Mouse (Mus musculus) heart, embryonic 12.5 days (tissue): ENCODE data around the gene Tfcp2. TPM values are rescaled to one million over a fixed set of nuclear protein-coding genes. Genes with fewer than 3 reads are reported as not detected.
"Not testable (repeated sequence)": the region's sequence is repeated elsewhere in the genome, so short reads cannot be mapped to it uniquely, and the experiment has no call there.

Source experiments
- ATAC-seq: fragments of 200-750 bp; cut with Nextera tagmentation; 2 replicates; pipeline ENCODE4 v1.8.0; 2017; ENCODE audit warnings: moderate TSS enrichment, moderate library complexity; ENCODE audit not compliant: insufficient number of reproducible peaks, low FRiP score
- H3K27ac ChIP-seq: fragments of 300-500 bp; sonication (generic); 2 replicates; pipeline ENCODE4 v1.5.1; 2016; ENCODE audit warnings: mild to moderate bottlenecking, moderate library complexity; ENCODE audit not compliant: poor library complexity, severe bottlenecking
- H3K27me3 ChIP-seq: fragments of 300-500 bp; sonication (generic); replicated peaks from 2 replicates; pipeline ENCODE4 v1.6.1; 2016; ENCODE audit warnings: mild to moderate bottlenecking, moderate library complexity
- H3K36me3 ChIP-seq: fragments of 300-500 bp; sonication (generic); 2 replicates; pipeline ENCODE4 v1.6.1; 2016; ENCODE audit warnings: mild to moderate bottlenecking, moderate library complexity
- H3K4me1 ChIP-seq: fragments of 300-500 bp; sonication (generic); replicated peaks from 2 replicates; pipeline ENCODE4 v1.6.1; 2016; ENCODE audit warnings: mild to moderate bottlenecking
- H3K4me2 ChIP-seq: fragments of 300-500 bp; sonication (generic); 2 replicates; pipeline ENCODE4 v1.6.1; 2016; ENCODE audit warnings: mild to moderate bottlenecking, moderate library complexity
- H3K4me3 ChIP-seq: fragments of 300-500 bp; sonication (generic); 2 replicates; pipeline ENCODE4 v1.5.1; 2016; ENCODE audit warnings: mild to moderate bottlenecking
- H3K9ac ChIP-seq: fragments of 300-500 bp; sonication (generic); 2 replicates; pipeline ENCODE4 v1.6.1; 2016; ENCODE audit warnings: mild to moderate bottlenecking, moderate library complexity
- H3K9me3 ChIP-seq: fragments of 300-500 bp; sonication (generic); replicated peaks from 2 replicates; pipeline ENCODE4 v1.6.1; 2016; ENCODE audit warnings: mild to moderate bottlenecking, moderate library complexity
- WGBS: fragments of 180-500 bp; shearing (Covaris S2); methylation state at CpG from one replicate; pipeline ENCODE4 v1.1.7; 2016; 5-methylcytosine and 5-hydroxymethylcytosine counted together
- polyA plus RNA-seq: library from polyadenylated mRNA; unstranded; fragments of >200 nt; fragmentation: Nextera tagmentation; extraction: Ambion mirVana; gene quantifications from 2 replicates; pipeline ENCODE4 v1.2.1, GENCODE M21; 2016

The Tfcp2 gene
- polyA plus RNA-seq, 1 experiment from 2014 or later = 24.5 TPM

DNA sequence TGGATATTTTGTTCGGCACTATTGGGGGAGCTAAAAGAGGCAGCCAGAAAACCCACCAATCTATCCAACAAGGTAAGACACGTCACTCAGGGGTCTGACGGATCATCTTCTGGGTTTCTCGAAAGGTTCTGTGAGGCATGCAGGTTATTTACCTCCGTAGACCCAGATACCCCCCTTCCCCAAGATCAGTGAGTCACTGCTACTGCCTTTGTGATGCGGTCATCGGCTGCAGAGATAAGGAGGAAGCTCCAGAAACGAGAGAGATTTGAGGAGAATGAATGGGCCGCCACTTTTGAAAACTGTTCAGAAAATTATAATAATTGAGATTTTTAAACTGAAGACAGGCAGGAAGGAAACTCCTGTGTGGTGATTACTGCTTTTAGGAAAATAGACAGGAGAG, 4.6 kb upstream of the Tfcp2 start:
- Histone ChIP-seq H3K9ac (no peak overlapping the region), H3K27ac (no peak overlapping the region), H3K4me3 (no peak overlapping the region), H3K4me2 (no peak overlapping the region), H3K4me1 (peaks cover 9% of the 10 kb centered on the region), H3K36me3 (no peaks in the 10 kb centered on the region), H3K9me3 (no peaks in the 10 kb centered on the region), H3K27me3 (no peaks in the 10 kb centered on the region)
- 62% methylated on average over 9 of the region's 9 CpGs for WGBS
- ATAC-seq = no peak

DNA sequence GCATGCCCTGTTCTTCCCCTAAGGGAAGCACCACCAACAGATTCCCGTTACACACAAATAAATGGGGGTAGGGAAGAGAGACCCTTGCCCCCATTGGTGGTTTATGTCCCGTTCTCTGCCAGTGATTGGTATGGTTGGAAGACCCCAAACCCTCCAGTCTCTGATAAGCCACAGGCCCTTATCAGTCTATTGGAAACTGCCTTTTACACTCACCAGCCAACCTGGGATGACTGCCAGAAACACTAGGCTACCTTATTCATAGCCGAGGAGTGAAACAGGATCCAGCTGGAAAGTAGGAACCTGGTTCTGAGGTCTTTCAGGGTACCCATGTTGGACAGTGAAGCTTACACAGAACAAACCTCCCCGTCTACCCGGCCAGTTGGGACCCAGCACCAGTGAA, 4.2 kb upstream of the Tfcp2 start:
- Histone ChIP-seq H3K9me3 (no peaks in the 10 kb centered on the region), H3K27ac (no peak overlapping the region), H3K9ac (no peak overlapping the region), H3K27me3 (no peaks in the 10 kb centered on the region), H3K4me1 (peaks cover 11% of the 10 kb centered on the region), H3K4me2 (no peak overlapping the region), H3K4me3 (no peak overlapping the region), H3K36me3 (no peaks in the 10 kb centered on the region)
- WGBS = 57% methylated on average over 5 of the region's 5 CpGs
- no peak for ATAC-seq

DNA sequence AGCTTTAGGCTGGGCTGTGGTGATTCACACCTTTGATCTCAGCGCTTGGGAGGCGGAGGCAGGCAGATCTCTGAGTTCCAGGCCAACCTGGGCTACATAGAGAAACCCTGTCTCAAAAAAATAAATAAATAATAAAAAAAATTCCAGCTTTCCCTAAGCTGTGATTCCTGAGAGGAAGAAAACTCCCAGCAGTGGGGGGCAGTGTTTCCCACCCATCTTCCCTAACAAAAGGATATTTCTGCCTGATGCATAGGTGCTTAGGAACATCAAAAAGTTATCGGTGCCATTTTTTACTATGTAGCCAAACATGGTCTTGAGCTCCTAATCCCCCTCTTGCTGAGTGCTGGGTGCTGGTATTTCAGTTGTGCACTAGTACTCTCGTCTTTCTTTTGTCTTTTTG, 1.5 kb downstream of the Tfcp2 start:
- Histone ChIP-seq H3K4me3 (peak overlapping the region; percentile 94; the same call in 1 of the 2 replicates), H3K27me3 (no peaks in the 10 kb centered on the region), H3K9me3 (peaks cover 4% of the 10 kb centered on the region; the same call in 1 of the 2 replicates), H3K36me3 (peaks cover 27% of the 10 kb centered on the region), H3K9ac (no peak overlapping the region), H3K27ac (no peak overlapping the region), H3K4me2 (peak overlapping the region; percentile 99; the same call in 1 of the 2 replicates), H3K4me1 (peaks cover 13% of the 10 kb centered on the region; the same call in 1 of the 2 replicates)
- 90% methylated on average over 4 of the region's 4 CpGs for WGBS
- no peak for ATAC-seq

DNA sequence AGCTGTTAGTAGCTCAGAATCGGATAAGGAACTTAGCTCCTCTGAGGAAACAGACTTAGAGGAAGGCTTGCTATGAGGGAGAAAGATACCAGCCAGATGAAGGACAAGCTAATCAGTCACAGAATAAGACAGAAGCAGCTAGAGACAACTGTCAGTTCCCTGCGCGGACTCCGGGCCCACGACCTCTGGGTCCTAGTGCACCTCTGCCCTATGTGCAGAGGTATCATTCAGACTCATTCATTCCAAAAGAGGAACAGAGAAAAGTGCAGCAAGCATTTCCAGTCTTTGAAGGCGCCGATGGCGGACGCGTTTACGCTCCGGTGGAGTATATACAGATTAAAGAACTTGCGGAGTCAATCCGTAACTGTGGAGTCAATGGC, 8.2 kb downstream of the Tfcp2 start:
- peaks cover 42% of the 10 kb centered on the region for H3K36me3 ChIP-seq
- H3K4me1 ChIP-seq, H3K4me3 ChIP-seq, ATAC-seq, H3K9ac ChIP-seq, H3K27me3 ChIP-seq, H3K27ac ChIP-seq, H3K4me2 ChIP-seq, H3K9me3 ChIP-seq: not testable (repeated sequence)
- 96% methylated on average over 14 of the region's 14 CpGs for WGBS

DNA sequence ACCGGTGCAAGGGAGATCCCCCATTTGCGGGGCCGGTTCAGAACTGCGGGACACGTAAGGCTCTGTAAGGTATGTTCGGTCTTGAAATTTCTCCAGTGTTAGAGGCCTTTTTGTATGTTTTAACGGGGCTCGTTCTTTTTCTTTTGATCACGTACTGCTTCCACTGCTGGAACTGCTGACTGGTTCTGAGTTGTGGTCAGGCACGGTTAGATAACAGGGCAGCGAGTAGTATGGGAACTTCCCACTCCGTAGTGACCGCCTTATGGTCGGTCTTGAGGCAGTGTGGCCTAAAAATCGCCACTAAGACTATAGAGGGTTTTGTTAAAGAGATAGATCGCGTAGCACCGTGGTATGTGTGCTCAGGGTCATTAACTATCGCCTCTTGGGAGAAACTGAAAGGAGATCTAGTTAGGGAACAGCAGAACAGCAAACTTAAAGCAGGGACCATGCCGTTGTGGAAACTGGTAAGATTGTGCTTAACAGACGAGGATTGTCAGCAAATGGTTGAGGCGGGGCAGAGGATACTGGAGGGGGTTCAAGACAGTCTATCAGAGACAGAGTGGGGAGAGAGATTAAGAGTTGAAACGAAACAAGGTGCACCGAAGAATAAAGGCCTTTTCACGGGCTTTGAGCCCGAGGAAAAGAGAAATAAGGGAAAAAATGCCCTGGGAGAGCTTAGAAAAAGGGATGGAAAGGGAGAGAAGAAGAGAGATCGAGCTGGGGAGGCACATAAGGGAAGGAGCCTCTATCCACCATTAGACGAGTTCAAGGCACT, 8.7 kb downstream of the Tfcp2 start:
- H3K27me3 ChIP-seq, ATAC-seq, H3K9ac ChIP-seq, H3K4me2 ChIP-seq, H3K9me3 ChIP-seq, H3K4me3 ChIP-seq, H3K27ac ChIP-seq, H3K4me1 ChIP-seq: not testable (repeated sequence)
- WGBS = 93% methylated on average over 28 of the region's 28 CpGs
- H3K36me3 ChIP-seq = peaks cover 36% of the 10 kb centered on the region

DNA sequence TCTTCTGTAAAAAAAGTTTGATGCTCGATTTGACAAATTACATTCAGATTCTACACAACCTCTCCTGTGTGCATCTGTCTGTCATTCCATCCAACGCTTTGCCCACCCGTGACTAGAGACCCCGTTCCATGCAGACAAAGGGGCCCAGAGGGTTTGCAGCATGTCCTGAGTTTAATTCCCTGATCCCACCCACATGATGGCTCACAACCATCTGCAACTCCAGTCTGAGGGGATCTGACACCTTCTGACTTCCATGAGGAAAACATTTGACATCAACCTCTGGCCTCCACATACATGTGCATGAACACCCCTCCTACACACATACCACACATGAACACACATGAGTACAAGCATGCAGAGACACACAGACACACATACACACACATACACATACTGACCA, 10.4 kb downstream of the Tfcp2 start:
- peaks cover 6% of the 10 kb centered on the region; the same call in 1 of the 2 replicates for H3K4me1 ChIP-seq
- peaks cover 6% of the 10 kb centered on the region; the same call in 1 of the 2 replicates for H3K9me3 ChIP-seq
- ATAC-seq = no peak
- H3K27me3 ChIP-seq = no peaks in the 10 kb centered on the region
- H3K27ac ChIP-seq = no peak overlapping the region
- 87% methylated on average over 4 of the region's 4 CpGs for WGBS
- no peak overlapping the region for H3K4me3 ChIP-seq
- no peak overlapping the region for H3K4me2 ChIP-seq
- H3K9ac ChIP-seq = no peak overlapping the region
- peaks cover 30% of the 10 kb centered on the region for H3K36me3 ChIP-seq

DNA sequence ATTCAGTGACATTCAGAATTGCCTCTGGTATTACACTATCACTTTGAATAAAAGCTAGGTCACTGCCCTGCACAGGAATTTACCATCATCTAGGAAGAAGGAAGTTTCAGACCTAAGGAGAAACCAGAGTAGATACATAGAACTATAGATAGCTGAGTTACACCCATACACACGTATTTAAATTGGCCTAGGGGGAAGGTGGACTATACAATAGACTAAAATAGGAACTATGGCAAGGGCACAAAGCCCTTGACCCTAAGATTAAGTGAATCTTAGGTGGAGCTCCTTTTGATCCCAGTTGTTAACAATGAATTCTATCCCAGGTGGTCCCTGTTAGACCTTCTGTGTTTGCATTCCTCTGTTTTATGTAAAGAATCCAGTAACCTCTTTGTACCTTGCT, 10.8 kb downstream of the Tfcp2 start:
- Histone ChIP-seq H3K36me3 (peaks cover 29% of the 10 kb centered on the region), H3K27ac (0 out of 2 replicates have a peak overlapping the region, but pooled peaks have one; percentile 3)
- ATAC-seq, H3K9me3 ChIP-seq, H3K4me3 ChIP-seq, H3K27me3 ChIP-seq, H3K4me1 ChIP-seq, H3K9ac ChIP-seq, H3K4me2 ChIP-seq: not testable (repeated sequence)
- 44% methylated on average over 1 of the region's 1 CpGs for WGBS

DNA sequence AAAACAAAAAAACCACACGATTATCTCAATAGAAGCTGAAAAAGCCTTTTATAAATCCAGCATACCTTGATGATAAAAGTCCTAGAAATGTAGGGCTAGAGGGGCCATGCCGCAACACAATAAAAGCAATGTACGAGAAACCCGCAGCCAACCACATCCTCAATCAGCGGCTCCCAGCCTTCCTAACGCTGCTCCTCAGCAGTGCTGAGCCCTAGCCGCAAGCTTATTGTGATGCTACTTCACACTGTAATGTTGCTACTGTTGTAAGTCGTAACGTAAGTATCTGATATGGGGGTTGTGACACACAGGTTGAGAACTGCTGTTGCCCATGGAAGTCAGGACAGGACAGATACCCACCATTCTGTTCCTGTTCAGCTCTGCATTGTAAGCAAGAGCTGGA, 12.4 kb downstream of the Tfcp2 start:
- no peak overlapping the region for H3K27ac ChIP-seq
- H3K36me3 ChIP-seq = peaks cover 33% of the 10 kb centered on the region
- H3K27me3 ChIP-seq = no peaks in the 10 kb centered on the region
- no peak overlapping the region for H3K4me3 ChIP-seq
- H3K9me3 ChIP-seq = 0 out of 2 replicates have a peak, but pooled peaks cover 2% of the 10 kb centered on the region
- H3K9ac ChIP-seq = no peak overlapping the region
- H3K4me2 ChIP-seq = no peak overlapping the region
- no peak for ATAC-seq
- WGBS = 85% methylated on average over 9 of the region's 9 CpGs
- peaks cover 6% of the 10 kb centered on the region; the same call in 1 of the 2 replicates for H3K4me1 ChIP-seq

DNA sequence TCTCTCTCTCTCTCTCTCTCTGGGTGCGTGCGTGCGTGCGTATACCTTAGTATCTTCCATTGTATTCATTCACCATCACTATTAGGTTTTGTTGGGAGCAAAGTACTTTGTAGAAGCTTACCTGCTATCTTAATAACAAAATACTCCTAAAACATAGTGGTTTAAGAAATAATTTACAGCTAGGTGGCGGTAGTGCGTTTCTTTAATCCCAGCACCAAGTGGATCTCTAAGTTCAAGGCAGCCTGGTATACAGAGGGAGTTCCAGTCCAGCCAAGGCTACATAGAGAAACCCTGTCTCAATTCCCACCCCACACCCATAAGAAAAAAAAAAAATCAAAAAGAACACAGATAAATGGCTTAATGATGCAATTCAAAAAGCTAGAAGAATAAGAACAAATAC, 13.9 kb downstream of the Tfcp2 start:
- WGBS = 83% methylated on average over 6 of the region's 6 CpGs
- ATAC-seq = no peak
- Histone ChIP-seq H3K36me3 (peaks cover 29% of the 10 kb centered on the region), H3K9me3 (no peaks in the 10 kb centered on the region), H3K4me3 (no peak overlapping the region), H3K27ac (no peak overlapping the region), H3K9ac (no peak overlapping the region), H3K27me3 (no peaks in the 10 kb centered on the region), H3K4me1 (peaks cover 6% of the 10 kb centered on the region; the same call in 1 of the 2 replicates), H3K4me2 (no peak overlapping the region)

DNA sequence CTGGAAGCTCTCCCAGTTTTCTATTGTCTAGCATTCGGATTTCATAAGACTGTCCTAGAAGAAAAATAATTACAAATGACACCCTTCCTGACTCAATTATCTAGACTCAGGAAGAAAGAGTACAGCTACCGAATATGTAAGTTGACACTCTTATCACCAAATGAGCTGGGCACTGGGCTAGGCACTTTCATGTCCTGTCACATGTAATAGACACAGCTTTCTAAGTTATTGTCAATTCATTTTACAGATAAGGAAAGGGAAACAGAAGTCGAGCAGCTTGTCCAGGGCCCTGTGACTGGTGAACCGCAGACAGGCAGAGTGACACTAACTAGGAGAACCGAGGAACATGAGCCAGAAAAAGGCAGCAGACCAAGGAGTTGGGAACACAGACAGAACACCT, 23.9 kb downstream of the Tfcp2 start:
- no peaks in the 10 kb centered on the region for H3K9me3 ChIP-seq
- 43% methylated on average over 5 of the region's 5 CpGs for WGBS
- no peak overlapping the region for H3K9ac ChIP-seq
- ATAC-seq = no peak
- H3K4me1 ChIP-seq = peaks cover 8% of the 10 kb centered on the region
- peak overlapping the region; percentile 43; the same call in 1 of the 2 replicates for H3K27ac ChIP-seq
- no peak overlapping the region for H3K4me2 ChIP-seq
- no peak overlapping the region for H3K4me3 ChIP-seq
- peaks cover 30% of the 10 kb centered on the region for H3K36me3 ChIP-seq
- no peaks in the 10 kb centered on the region for H3K27me3 ChIP-seq

DNA sequence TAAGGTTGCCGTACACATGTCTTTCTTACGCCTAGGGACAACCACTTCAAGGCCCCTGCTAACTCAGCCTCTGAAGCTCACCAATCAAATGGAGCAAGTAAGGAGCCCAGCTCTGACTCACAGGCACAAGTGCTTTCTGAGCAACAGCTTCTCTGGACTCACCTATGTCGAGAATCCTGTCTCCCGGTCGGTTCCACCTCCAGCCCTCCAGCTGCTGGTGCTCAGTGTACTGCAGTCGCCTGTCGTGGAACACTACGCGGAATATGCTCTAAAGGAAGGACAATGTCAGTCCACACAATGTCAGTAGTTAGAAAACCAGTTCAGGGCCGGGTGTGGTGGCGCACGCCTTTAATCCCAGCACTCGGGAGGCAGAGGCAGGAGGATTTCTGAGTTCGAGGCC, 26.4 kb downstream of the Tfcp2 start:
- no peak overlapping the region for H3K9ac ChIP-seq
- WGBS = 93% methylated on average over 14 of the region's 14 CpGs
- H3K9me3 ChIP-seq = no peaks in the 10 kb centered on the region
- no peak overlapping the region for H3K4me2 ChIP-seq
- H3K27ac ChIP-seq = no peak overlapping the region
- H3K27me3 ChIP-seq = no peaks in the 10 kb centered on the region
- peaks cover 8% of the 10 kb centered on the region for H3K4me1 ChIP-seq
- ATAC-seq = no peak
- peaks cover 43% of the 10 kb centered on the region for H3K36me3 ChIP-seq
- H3K4me3 ChIP-seq = no peak overlapping the region

DNA sequence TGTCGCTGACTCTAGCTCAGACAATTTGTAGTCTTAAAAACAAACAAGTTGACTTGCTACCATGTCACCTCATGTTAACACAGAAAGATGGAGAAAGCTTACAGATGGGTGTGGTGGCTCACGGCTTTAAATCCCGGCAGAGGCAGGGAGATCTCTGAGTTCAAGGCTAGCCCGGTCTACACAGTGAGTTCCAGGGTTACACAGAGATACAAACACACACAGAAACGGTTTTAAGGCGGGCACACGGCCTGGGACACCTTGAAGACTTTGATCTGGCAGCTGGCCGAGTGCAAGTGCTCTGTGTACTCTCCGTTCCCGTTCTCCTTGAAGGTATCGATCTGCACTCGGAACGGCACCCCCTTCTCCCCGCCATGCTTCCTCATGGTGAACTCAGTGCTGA, 31.5 kb downstream of the Tfcp2 start:
- ATAC-seq = no peak
- H3K4me1 ChIP-seq = no peaks in the 10 kb centered on the region
- 90% methylated on average over 14 of the region's 14 CpGs for WGBS
- H3K4me2 ChIP-seq = no peak overlapping the region
- peaks cover 67% of the 10 kb centered on the region for H3K36me3 ChIP-seq
- no peak overlapping the region for H3K9ac ChIP-seq
- H3K27ac ChIP-seq = no peak overlapping the region
- H3K4me3 ChIP-seq = no peak overlapping the region
- H3K9me3 ChIP-seq = no peaks in the 10 kb centered on the region
- H3K27me3 ChIP-seq = no peaks in the 10 kb centered on the region
